Mouse (Mus musculus): ENCODE measurements at regions not wholly inside any gene's neighbourhood (a gene's known extent, or its start where the extent isn't known, plus 50 kb on each side); places are given as distances from the start of the nearest gene placed in this dataset.
A peak's percentile ranks its signal among the peaks of the same experiment; 100 is the strongest.

DNA sequence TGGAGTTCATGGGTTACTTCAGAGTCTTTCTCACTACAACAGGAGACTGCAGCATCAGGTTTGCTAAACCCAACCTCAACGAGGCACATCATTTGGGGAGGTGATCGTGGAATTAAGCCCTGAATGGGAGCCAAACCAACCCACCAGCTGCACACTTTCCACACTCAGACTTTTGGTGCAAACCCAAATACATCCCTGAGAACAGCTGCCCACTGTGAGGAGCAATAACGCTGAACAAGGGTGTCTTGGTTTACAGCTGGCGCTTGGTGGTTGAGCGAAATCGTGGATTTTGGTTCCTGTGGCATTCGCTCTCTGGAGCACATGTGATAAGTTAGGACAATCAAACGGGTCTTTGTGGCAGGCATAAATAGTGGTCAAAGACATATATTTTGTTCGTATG, 226.6 kb upstream of the Tnp1 start:
- no peak overlapping the region for H3K4me2 ChIP-seq
- H3K4me1 ChIP-seq, result peaks cover 9% of the 10 kb centered on the region
- H3K27ac ChIP-seq (replicated peaks), result no peak overlapping the region
- H3K36me3 ChIP-seq, result no peaks in the 10 kb centered on the region
- no peak overlapping the region for H3K4me3 ChIP-seq
- H3K27me3 ChIP-seq (replicated peaks), result no peaks in the 10 kb centered on the region
- no peaks in the 10 kb centered on the region for H3K9me3 ChIP-seq
- H3K9ac ChIP-seq, result no peak overlapping the region
- 81% methylated on average over 9 of the region's 9 CpGs for WGBS
- no peak for ATAC-seq (ENCODE audit: extremely low read depth, insufficient number of reproducible peaks, low FRiP score, low TSS enrichment)

DNA sequence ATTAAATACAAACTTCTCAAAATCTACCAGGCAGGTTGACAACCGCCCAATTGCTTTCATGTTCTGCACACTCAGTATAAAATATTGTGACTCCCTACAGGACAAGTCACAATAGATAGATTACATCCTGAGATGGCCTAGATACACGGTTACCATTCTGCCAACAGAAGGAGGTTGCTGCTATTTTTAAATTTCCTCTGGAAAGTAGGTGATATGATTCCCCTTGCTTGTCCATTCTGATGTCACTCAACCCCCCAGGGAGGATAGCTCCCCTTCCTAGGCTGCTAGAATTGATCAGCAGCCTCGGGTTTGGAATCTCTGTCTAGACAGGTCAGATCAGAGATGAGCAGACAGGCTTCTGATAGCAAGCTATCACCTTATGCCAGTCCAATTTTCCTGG, 221.2 kb upstream of the Tnp1 start:
- no peak overlapping the region for H3K27ac ChIP-seq (replicated peaks)
- H3K4me1 ChIP-seq, result peaks cover 21% of the 10 kb centered on the region
- H3K9me3 ChIP-seq, result no peaks in the 10 kb centered on the region
- H3K27me3 ChIP-seq (replicated peaks), result no peaks in the 10 kb centered on the region
- no peak for ATAC-seq (ENCODE audit: extremely low read depth, insufficient number of reproducible peaks, low FRiP score, low TSS enrichment)
- H3K4me3 ChIP-seq, result no peak overlapping the region
- H3K4me2 ChIP-seq, result no peak overlapping the region
- H3K9ac ChIP-seq, result no peak overlapping the region
- H3K36me3 ChIP-seq, result no peaks in the 10 kb centered on the region
- 40% methylated on average over 3 of the region's 3 CpGs for WGBS

DNA sequence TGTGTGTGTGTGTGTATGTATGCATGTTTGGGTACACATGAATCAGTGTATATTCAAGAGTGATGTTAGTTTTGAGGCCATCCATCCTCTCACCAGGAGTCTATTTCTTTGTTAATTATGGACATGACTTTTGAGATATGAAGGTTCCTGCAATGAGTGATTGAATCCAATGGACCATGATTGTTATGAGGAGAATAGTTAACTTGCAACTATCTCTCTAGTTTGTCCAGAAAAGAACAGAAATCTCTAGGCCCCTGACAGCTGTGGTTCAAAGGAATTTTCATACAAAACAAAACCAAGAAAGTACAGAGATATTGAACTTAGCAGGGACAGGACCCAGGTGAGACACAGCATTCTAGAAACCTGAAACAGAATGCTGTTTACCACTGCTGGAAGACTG, 217.9 kb upstream of the Tnp1 start:
- Histone ChIP-seq H3K9ac (no peak overlapping the region), H3K27ac (replicated peaks) (no peak overlapping the region)

DNA sequence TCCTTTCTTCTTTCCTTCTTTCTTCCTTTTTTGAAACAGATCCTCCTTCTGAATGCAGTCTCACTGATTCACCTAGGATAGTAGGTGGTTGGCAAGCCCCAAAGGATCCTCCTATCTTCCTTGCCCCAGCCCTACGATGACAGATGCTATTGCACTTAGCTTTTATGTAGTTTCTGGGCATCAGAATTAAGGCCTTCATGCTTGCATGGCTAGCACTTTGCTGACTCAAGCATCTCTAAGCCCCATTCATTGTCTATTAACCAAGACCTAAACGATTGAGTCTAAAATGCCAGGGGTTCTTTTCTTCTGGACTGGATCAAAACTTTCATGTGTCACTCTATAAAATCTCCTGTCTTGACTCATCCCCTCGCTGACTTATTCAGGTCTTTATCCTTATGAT, 217.3 kb upstream of the Tnp1 start:
- WGBS, result 61% methylated on average over 3 of the region's 3 CpGs
- no peak overlapping the region for H3K27ac ChIP-seq (replicated peaks)
- H3K4me1 ChIP-seq, result peaks cover 21% of the 10 kb centered on the region
- H3K36me3 ChIP-seq, result no peaks in the 10 kb centered on the region
- peaks cover 12% of the 10 kb centered on the region; the same call in 1 of the 2 replicates for H3K9me3 ChIP-seq
- no peaks in the 10 kb centered on the region for H3K27me3 ChIP-seq (replicated peaks)
- H3K4me2 ChIP-seq, result no peak overlapping the region
- H3K4me3 ChIP-seq, result no peak overlapping the region
- no peak for ATAC-seq (ENCODE audit: extremely low read depth, insufficient number of reproducible peaks, low FRiP score, low TSS enrichment)
- H3K9ac ChIP-seq, result no peak overlapping the region

More for the DNA sequence above, 217.9 kb upstream of the Tnp1 start:
- Histone ChIP-seq H3K9me3 (peaks cover 9% of the 10 kb centered on the region; the same call in 1 of the 2 replicates), H3K4me3 (no peak overlapping the region), H3K4me2 (no peak overlapping the region), H3K4me1 (peaks cover 21% of the 10 kb centered on the region), H3K27me3 (replicated peaks) (no peaks in the 10 kb centered on the region), H3K36me3 (no peaks in the 10 kb centered on the region)
- no peak for ATAC-seq (ENCODE audit: extremely low read depth, insufficient number of reproducible peaks, low FRiP score, low TSS enrichment)

DNA sequence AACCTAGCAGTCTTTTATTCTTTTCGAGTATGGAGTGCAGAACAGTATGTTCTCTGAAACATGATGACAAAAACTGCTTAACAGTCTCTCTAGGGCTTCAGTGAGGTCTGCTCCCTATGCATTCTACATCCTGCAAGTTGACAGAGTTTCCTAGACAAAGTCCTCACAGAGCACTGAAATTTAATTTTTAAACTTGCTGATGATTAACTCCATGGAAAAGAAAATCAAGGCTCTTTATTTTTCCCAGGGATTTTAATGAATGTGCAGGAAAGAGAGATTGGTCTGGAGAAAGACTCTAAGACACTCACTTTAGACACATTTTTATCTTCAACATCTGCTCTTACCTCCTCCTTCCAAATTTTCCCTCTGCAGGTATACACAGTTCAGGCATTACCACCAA, 214.9 kb upstream of the Tnp1 start:
- 57% methylated on average over 1 of the region's 1 CpGs for WGBS
- ATAC-seq (ENCODE audit: extremely low read depth, insufficient number of reproducible peaks, low FRiP score, low TSS enrichment), result no peak
- Histone ChIP-seq H3K27me3 (replicated peaks) (no peaks in the 10 kb centered on the region), H3K9ac (no peak overlapping the region), H3K4me1 (peaks cover 5% of the 10 kb centered on the region), H3K36me3 (no peaks in the 10 kb centered on the region), H3K9me3 (peaks cover 13% of the 10 kb centered on the region; the same call in 1 of the 2 replicates), H3K4me3 (no peak overlapping the region), H3K27ac (replicated peaks) (no peak overlapping the region), H3K4me2 (no peak overlapping the region)

DNA sequence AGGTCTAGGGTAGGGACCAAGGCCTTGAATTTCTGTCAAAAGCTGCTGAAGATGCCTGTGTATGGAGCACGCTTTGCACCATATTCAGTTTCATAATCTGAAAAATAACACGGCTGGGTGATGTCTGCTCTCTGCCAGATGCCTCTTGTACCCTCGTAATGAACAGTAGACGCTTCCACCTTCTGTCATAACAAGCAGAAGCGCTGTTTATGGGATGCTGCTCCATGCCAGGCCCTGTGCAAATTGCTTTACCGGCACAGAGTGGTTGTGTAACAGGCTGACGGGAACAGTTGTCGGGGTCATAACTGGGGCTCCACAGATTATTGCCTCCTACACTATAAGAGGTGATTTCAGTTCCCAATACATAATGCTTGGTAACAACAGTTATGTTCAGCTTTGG, 211.5 kb upstream of the Tnp1 start:
- peaks cover 7% of the 10 kb centered on the region for H3K4me1 ChIP-seq
- H3K27me3 ChIP-seq (replicated peaks), result no peaks in the 10 kb centered on the region
- no peak overlapping the region for H3K4me3 ChIP-seq
- WGBS, result 88% methylated on average over 8 of the region's 8 CpGs
- no peak overlapping the region for H3K4me2 ChIP-seq
- H3K9me3 ChIP-seq, result peaks cover 13% of the 10 kb centered on the region; the same call in 1 of the 2 replicates
- H3K36me3 ChIP-seq, result no peaks in the 10 kb centered on the region
- no peak overlapping the region for H3K9ac ChIP-seq
- no peak overlapping the region for H3K27ac ChIP-seq (replicated peaks)
- no peak for ATAC-seq (ENCODE audit: extremely low read depth, insufficient number of reproducible peaks, low FRiP score, low TSS enrichment)

DNA sequence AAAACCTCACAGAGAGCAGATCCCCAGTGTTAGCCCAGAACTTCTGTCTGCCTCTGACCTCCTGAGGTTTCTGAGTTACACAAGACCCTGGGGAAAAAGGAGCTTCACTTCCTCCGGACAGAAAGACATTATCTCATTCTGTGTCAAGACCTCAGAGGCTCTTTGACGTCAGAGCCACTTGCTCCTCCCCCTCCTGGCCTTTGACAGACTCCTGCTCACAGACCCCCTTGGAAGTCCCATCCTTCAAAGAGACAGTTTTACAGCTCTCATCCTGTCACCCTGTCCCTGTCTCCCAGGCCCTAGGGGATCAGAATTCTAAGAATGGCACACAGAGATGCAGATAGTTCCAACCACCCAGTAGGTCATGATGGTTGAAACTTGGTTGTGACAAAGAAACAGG, 206.2 kb upstream of the Tnp1 start:
- Histone ChIP-seq H3K9me3 (no peaks in the 10 kb centered on the region), H3K27me3 (replicated peaks) (no peaks in the 10 kb centered on the region), H3K4me1 (peaks cover 13% of the 10 kb centered on the region), H3K9ac (no peak overlapping the region), H3K4me2 (no peak overlapping the region), H3K36me3 (no peaks in the 10 kb centered on the region), H3K4me3 (no peak overlapping the region), H3K27ac (replicated peaks) (no peak overlapping the region)
- ATAC-seq (ENCODE audit: extremely low read depth, insufficient number of reproducible peaks, low FRiP score, low TSS enrichment), result no peak; the same call in 1 of the 2 replicates
- WGBS, result 12% methylated on average over 2 of the region's 2 CpGs

DNA sequence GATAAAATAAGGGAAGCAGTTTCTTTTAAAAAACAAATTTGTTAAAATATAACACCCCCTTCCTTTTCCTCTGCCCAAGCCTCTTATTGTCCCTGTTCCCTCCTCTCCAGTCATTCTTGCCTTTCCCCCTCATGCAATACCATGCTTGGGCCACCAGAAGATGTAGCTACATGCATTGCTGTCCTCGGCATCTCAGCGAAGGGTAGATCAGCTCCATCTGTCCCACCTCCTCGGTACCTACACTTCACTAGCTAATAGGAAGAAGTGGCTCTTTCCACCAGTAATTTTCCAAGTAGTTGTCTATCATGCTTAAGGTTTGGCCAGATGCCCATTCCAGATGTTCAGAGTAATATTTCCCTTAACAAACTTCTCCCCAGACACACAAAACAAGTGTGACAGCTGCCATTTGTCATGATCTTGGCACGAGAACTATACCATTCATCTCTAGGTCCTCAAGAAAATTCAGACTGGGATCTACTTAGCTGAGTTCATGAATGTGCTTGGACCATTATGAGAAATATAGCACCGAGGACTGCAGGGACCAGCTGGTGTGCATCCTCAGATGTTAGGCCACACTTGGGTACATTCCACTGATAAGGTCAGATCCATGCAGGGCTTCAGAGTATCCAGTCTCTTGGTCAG, 198.7 kb upstream of the Tnp1 start:
- no peak for ATAC-seq (ENCODE audit: extremely low read depth, insufficient number of reproducible peaks, low FRiP score, low TSS enrichment)
- no peak overlapping the region for H3K4me2 ChIP-seq
- peaks cover 20% of the 10 kb centered on the region for H3K4me1 ChIP-seq
- H3K27me3 ChIP-seq (replicated peaks), result no peaks in the 10 kb centered on the region
- H3K9me3 ChIP-seq, result no peaks in the 10 kb centered on the region
- H3K4me3 ChIP-seq, result no peak overlapping the region
- no peak overlapping the region for H3K9ac ChIP-seq
- WGBS, result 67% methylated on average over 5 of the region's 5 CpGs
- H3K36me3 ChIP-seq, result no peaks in the 10 kb centered on the region
- no peak overlapping the region for H3K27ac ChIP-seq (replicated peaks)

DNA sequence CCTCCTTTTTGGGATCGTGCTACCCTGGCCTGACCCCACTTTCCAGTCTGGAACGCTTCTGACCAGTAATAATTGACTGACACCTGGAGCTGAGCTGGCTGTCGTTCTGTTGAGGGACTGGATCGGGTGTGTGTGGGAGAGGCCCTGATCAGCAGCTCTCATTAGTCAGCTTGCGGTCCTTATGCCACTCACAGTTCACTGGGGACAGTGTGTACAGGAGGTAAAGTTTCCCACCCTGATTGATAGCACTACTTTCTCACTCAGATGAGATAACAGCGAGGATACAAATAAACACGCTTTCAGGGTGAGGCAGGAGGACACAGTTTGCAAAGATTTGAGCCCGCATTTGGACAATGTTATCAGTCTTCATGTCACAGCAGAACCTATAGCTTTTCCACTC, 191.7 kb upstream of the Tnp1 start:
- Histone ChIP-seq H3K4me3 (no peak overlapping the region), H3K9me3 (no peaks in the 10 kb centered on the region), H3K27me3 (replicated peaks) (no peaks in the 10 kb centered on the region), H3K4me1 (no peaks in the 10 kb centered on the region), H3K36me3 (no peaks in the 10 kb centered on the region), H3K4me2 (no peak overlapping the region), H3K27ac (replicated peaks) (no peak overlapping the region), H3K9ac (no peak overlapping the region)
- 33% methylated on average over 8 of the region's 8 CpGs for WGBS
- ATAC-seq (ENCODE audit: extremely low read depth, insufficient number of reproducible peaks, low FRiP score, low TSS enrichment), result no peak

DNA sequence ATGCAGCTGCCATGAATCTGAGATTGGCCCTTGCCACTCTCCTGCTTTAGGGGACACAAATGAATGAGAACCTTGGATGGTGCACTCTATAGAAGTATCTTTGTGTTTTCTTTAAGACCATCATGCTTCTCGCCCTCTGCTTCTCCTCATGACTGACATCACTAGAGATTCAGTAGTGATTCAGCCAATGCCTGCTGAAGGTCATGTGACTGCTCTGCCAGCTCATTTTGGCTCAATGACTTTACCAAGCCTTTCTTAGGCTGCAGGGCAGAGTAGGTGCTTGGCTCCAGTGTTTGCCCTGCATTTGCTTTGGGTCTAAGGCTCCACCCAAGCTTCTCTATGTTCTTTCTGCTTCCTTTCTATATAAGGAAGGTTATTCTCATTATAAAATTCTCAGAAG, 190.1 kb upstream of the Tnp1 start:
- Histone ChIP-seq H3K4me2 (no peak overlapping the region), H3K4me3 (no peak overlapping the region), H3K9ac (no peak overlapping the region), H3K4me1 (no peaks in the 10 kb centered on the region), H3K36me3 (no peaks in the 10 kb centered on the region), H3K27ac (replicated peaks) (no peak overlapping the region), H3K27me3 (replicated peaks) (no peaks in the 10 kb centered on the region), H3K9me3 (no peaks in the 10 kb centered on the region)
- 82% methylated on average over 1 of the region's 1 CpGs for WGBS
- no peak for ATAC-seq (ENCODE audit: extremely low read depth, insufficient number of reproducible peaks, low FRiP score, low TSS enrichment)

DNA sequence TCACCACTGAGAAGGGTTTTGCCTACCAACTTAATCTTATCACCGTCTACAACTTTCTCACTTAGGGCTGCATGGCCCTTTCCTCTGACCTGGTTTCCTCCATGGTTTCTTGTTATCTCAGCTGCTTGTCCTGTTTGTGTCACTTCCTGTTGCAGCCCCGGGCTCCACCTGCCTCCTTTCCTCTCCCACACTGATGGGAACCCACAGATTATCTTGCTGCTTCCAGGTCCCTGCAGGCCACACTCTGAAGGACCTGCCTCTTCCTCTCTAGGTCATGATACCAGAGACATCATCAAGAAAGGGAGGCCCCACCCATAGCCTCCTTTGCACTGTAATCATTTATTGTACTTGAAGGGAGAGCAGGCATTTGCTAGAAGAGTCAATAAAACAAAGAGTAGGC, 184.4 kb upstream of the Tnp1 start:
- Histone ChIP-seq H3K4me1 (0 out of 2 replicates have a peak, but pooled peaks cover 6% of the 10 kb centered on the region), H3K9me3 (no peaks in the 10 kb centered on the region), H3K9ac (no peak overlapping the region), H3K27ac (replicated peaks) (peak overlapping the region; percentile 53), H3K4me2 (no peak overlapping the region), H3K4me3 (no peak overlapping the region), H3K27me3 (replicated peaks) (no peaks in the 10 kb centered on the region), H3K36me3 (no peaks in the 10 kb centered on the region)
- 32% methylated on average over 2 of the region's 2 CpGs for WGBS
- ATAC-seq (ENCODE audit: extremely low read depth, insufficient number of reproducible peaks, low FRiP score, low TSS enrichment), result peak; percentile 66; the same call in 1 of the 2 replicates

DNA sequence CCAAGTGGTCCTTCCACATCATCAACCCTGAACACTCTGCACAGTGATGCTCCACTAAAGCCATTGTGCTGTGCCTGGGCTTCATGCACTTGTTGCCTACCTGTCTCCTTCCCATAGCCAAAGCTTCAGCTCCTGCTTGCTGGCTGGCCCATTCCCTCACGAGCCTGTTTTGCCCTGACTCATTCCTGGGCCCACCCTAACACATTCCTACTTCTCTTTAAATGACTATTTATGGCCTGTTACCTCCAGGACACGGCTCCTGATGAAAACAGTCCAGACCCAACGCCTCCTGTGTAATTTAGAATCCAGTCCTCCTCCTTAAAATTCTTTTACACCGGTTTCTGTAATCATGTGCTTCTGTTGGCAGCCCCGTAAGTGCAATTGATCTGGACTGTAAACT, 175.1 kb upstream of the Tnp1 start:
- Histone ChIP-seq H3K4me3 (no peak overlapping the region), H3K27me3 (replicated peaks) (no peaks in the 10 kb centered on the region), H3K4me1 (peaks cover 5% of the 10 kb centered on the region; the same call in 1 of the 2 replicates), H3K9me3 (no peaks in the 10 kb centered on the region), H3K4me2 (no peak overlapping the region), H3K27ac (replicated peaks) (no peak overlapping the region), H3K36me3 (no peaks in the 10 kb centered on the region), H3K9ac (no peak overlapping the region)
- 30% methylated on average over 5 of the region's 5 CpGs for WGBS
- ATAC-seq (ENCODE audit: extremely low read depth, insufficient number of reproducible peaks, low FRiP score, low TSS enrichment), result no peak

Data from heart, embryonic 13.5 days (tissue).